Mouse (Mus musculus): ENCODE data around the gene Bcor.

DNA sequence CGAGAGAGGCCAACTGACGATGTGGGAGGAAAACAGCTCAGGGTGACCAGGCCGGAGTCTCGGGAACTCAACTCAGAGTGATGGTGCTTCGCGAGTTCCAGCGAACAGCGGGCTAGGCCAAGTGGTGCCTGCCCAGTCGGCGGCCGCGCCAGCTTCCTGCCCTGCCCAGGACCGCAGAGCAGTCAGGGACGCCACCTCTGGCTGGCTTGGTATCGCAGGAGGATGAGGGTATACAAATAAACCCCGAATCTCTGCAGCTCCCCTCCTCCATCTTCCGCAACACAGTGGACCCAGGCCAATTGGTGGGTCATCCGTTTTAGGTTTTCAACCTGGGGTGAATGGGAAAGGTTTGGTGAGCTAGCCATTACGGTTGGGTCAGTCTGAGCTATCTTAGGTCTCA lies 25.6 kb downstream of the Bcor start:
- TF ChIP-seq CTCF (IDR thresholded peaks at IDR 0.05; ENCODE audit: low read depth, low read length) = no peak
- no peak for TF ChIP-seq POLR2A (IDR thresholded peaks at IDR 0.05; ENCODE audit: extremely low read depth, insufficient read depth, low read length)

Data from liver, adult 2 months (tissue).